Mouse (Mus musculus) ZHBTc4 (cell line): ENCODE results near the gene Mageb3.
A peak's percentile ranks its signal among the peaks of the same experiment; 100 is the strongest.
"Not testable (repeated sequence)": the region's sequence is repeated elsewhere in the genome, so short reads cannot be mapped to it uniquely, and the experiment has no call there.

Experiments used
- DNase-seq: peaks from one replicate; pipeline ENCODE4 v3.0.0-alpha.2; 2011; ENCODE audit warnings: low read depth, low spot score

Gene Mageb3

GRCm38 (mm10) chr2:121955765-121956223, at the start of gene Mageb3, which contains the start of gene Ctdspl2:
Gene Mageb3, minus strand, starts transcription at chr2:121956092.
Gene Ctdspl2, plus strand, starts transcription at chr2:121956001.
- DNase-seq, result peak; percentile 99

DNA sequence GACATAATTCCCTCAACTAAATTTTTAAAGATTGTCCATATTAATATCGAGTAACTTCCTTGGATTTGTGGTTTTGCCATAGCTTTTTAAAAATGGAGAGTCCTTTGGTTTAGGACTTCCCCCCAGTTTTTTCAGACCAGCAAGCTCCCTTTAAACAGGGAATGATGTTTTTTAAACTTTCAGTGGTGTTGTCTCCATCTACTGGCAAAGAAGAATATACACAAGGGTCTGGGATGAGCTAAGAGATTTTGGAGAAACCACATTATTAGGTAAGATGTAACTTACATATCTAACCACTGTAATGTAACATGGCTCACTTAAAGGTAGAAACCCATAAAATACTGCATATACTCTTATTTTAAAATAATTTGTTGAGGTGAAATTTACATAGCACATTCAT, 39.8 kb upstream of the Mageb3 start:
- DNase-seq, result peak; percentile 20

DNA sequence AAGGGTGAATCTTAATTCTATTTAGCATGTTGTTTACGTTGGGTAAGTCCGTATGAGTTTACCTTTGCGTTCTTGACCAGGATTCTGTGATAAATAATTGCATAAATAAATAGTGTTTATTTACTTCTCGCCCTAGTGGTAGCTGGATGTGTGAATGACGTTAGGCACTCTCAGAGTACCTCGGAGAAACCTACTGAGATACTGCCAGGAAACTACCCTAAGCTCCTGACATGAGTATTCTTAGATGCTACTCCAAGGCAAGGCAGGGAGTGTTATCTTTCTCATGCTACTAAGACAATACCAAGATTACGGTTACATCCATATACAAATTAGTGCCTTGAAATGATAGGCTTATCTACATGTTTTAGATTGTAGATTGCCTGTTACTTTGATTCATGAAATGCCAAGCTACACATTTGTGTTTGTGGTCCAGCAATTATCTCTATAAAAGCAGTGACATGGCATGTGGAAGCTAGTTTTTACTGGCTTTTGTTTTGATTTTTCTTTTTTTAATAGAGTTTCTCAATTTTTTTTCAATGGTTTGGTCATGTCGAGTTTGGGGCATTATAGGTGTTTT, 1.4 kb upstream of the Mageb3 start:
- no peak for DNase-seq

DNA sequence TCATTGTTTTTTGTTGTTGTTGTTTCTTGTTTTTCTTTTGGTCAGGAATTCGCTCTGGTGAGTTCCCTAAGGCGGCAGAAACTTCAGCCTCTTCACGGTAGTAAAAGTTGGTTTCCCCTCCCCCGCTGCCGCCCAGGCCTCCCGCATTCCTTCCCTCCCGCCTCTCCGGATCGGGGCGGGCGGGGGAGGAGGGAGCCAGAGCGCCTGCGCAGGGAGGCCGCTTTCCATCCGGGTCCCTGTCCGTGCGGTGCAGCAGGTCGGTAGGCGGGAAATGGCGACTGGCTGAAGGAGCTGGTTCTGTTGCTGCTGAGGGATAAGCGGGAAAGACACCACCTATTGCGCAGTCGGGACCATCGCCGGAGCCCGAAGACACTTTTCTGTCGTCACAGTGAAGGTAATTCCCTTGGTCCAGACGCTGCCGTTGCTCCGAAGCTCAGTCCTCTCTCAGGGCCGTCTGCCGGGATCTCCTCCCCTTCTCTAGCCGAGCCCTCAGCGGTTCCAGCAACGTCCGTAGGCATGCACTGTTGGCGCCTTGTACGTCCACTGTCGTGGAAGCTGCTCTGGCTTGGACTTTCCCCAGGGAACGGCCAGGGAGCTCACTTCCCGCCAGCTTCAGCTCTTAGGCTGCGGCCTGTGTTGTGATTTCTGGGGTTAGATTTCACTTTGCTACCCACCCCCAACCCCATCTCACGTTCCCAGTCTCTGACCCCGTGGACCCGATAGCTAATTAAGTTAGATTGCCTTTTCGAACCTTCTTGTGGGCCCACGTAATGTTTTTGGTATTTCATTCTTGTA, 529 bp upstream of the Mageb3 start:
- peak; percentile 98 for DNase-seq

GRCm38 (mm10) chr2:121954971-121955656, 778 bp downstream of the Mageb3 start:
- DNase-seq, result peak; percentile 46

GRCm38 (mm10) chr2:121943364-121943763, 12.5 kb downstream of the Mageb3 start:
- no peak for DNase-seq

GRCm38 (mm10) chr2:121937624-121938023, 18.3 kb downstream of the Mageb3 start:
- DNase-seq, result not testable (repeated sequence)

DNA sequence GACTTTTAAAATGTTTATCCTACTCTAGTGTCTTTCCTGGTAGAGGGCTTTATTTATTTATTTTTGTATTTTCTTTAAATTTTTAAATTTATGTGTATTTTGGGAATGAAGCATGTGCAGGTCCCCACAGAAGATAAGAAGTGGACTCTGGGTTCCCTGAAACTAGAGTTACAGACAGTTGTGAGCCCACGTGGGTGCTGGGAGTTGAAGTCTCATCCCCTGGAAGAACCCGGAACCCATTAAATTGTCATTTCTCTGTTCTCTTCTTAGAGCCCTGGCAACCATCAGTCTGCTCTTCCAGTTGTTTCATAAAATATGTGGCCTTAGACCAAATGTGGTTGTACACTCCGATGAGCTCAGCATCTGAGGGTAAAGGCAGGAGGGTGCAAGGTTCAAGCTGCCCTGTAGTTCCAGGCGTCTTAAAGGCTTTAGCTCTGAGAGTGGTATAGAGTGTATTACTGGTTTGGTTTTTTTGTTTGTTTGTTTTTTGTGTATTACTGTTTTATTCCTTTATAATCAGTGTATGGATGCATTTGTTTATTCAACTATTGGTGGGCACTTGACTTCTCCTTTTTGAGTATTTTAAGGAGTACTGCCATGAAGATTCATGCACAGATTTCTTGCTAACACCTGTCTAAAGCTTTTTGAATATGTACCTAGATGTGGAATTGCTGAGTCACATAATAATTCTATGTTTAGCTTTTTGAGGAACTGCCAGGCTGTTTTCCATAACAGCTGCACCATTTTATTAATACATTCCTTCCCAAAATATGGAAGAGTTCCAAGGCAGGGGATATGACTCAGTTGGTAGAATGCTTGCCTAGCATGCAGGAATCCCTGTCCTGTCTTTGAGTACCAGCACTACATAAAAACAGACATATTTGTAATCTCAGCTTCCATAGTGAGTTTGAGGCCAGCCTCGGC, 39.6 kb downstream of the Mageb3 start:
- no peak for DNase-seq

DNA sequence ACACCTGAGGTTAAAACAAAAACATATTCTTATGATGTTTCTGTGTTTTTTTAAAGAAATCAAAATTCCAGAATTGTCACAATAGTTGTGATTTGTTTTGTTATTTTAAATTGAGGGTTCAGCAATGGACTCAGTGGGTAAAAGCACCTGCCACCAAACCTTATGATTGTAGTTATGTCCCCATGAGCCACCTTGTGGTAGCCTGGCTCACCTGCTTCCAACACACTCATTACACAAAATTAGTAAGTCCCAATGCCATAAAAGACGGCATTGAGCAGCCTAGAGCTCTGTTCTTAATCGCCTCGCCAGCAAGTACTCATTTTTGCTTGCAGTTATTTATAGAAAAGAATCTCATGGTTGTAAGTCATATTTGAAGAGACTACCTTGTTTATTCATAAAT, 45.9 kb downstream of the Mageb3 start:
- DNase-seq, result peak; percentile 21
